Mouse (Mus musculus) embryonic stem cell, embryonic (primary cell): ENCODE data around the gene Gm4187.
"Not testable (repeated sequence)": the region's sequence is repeated elsewhere in the genome, so short reads cannot be mapped to it uniquely, and the experiment has no call there.

Experiments
- CTCF ChIA-PET, 4 experiments: fragments of 300-600 bp in 2 of 4; fragments of 350-600 bp in 2 of 4; sonication (Branson Sonifier 250); formaldehyde crosslinking; loops; one replicate each; lab custom pipeline; 2022; ENCODE audit warnings: inconsistent platforms in 2 of 4; lab: Charles Lee
- POLR2A ChIA-PET, 4 experiments: fragments of 300-600 bp in 2 of 4; fragments of 350-600 bp in 2 of 4; sonication (Branson Sonifier 250); formaldehyde crosslinking; loops; one replicate each; lab custom pipeline; 2022; ENCODE audit warnings: antibody characterized with exemption in 4 of 4, inconsistent platforms in 1 of 4; lab: Charles Lee

Gm4187 gene

DNA sequence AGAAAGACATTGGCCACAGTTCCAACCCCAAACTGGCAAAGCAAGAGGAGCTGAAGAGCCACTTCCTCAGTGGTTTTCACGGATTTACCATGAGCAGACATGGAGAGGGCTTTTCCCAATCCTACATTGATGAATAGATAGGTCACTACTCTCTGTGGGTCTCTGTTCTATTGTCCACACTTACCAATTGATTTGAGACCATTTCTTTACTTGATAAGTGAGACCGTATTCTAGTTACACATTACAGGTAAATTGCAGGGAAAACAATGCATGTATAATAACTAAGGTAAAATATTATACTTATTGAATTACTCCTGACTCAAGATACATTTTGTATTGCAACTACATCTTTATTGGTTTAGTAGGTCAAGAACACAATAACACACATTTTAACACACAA is at the start of gene Gm4187:
Gene Gm4187, minus strand, starts transcription at position 101 of the 400 bp plus-strand sequence.
- POLR2A ChIA-PET, CTCF ChIA-PET: not testable (repeated sequence)

DNA sequence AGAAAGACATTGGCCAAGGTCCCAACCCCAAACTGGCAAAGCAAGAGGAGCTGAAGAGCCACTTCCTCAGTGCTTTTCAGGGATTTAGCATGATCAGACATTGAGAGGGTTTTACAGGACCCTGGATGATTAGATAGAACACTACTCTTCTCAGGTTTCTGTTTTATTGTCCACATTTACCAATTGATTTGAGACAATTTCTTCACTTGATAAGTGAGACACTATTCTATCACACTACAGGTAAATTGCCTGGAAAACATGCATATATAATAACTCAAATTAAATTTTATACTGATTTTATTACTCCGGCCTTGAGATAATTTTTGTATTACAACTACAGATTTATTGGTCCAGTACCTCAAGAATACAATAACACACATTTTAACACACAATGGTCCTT is 41.4 kb upstream of the Gm4187 start, which contains the start of gene Gm8660:
Gene Gm8660, minus strand, starts transcription at position 101 of the 400 bp plus-strand sequence.
- POLR2A ChIA-PET, CTCF ChIA-PET: not testable (repeated sequence)
